Mouse (Mus musculus) C2C12 (cell line): ENCODE data around the gene Klf6.

ENCODE experiments used
- CTCF ChIP-seq: IDR thresholded peaks from one replicate; pipeline ENCODE4 v1.5.1; 2011; ENCODE audit not compliant: control insufficient read depth, insufficient read depth, insufficient read length
- MYOD1 ChIP-seq: IDR thresholded peaks from one replicate; pipeline ENCODE4 v1.6.1; 2011; ENCODE audit warnings: low read depth; ENCODE audit not compliant: control insufficient read depth, insufficient read length
- MYOG ChIP-seq: IDR thresholded peaks from one replicate; pipeline ENCODE4 v1.6.1; 2011; ENCODE audit not compliant: control insufficient read depth, insufficient read length; ENCODE audit errors: extremely low read depth

DNA sequence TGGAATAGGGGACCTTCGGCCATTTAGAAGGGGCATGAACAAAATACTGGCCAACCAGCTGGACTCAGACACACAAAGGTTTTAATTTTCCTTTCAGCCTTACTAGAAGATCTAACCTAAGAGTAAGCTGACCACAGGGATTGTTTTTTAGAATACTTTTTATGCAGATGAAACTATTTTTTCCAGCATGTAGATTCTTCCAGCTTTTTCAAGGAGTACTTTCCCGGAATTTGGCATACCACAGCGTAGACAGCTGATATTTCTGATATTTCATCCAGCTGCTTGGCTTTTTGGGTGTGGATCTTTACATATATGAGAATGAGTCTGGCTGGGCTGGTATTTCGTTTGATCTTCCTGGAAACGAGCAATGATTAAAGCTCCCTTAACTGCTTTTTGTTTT lies 8.2 kb downstream of the Klf6 start:
- TF ChIP-seq MYOG (no peak), CTCF (no peak), MYOD1 (peak; percentile 16)
